Mouse (Mus musculus) forebrain, embryonic 15.5 days (tissue): ENCODE measurements around the gene Tex21. TPM values are rescaled to one million over a fixed set of nuclear protein-coding genes. Genes with fewer than 3 reads are reported as not detected.

Experiments used
- ATAC-seq: fragments of 200-750 bp; cut with Nextera tagmentation; replicated peaks from 2 replicates; pipeline ENCODE4 v1.8.0; 2017; ENCODE audit warnings: mild to moderate bottlenecking, moderate TSS enrichment, moderate library complexity
- H3K27ac ChIP-seq: fragments of 300-500 bp; sonication (generic); replicated peaks from 2 replicates; pipeline ENCODE4 v1.5.1; 2015; ENCODE audit warnings: mild to moderate bottlenecking, inconsistent platforms
- H3K27me3 ChIP-seq: fragments of 300-500 bp; sonication (generic); 2 replicates; pipeline ENCODE4 v1.6.1; 2015; ENCODE audit warnings: inconsistent platforms
- H3K36me3 ChIP-seq: fragments of 300-500 bp; sonication (generic); 2 replicates; pipeline ENCODE4 v1.6.1; 2015; ENCODE audit warnings: mild to moderate bottlenecking, inconsistent platforms
- H3K4me1 ChIP-seq: fragments of 300-500 bp; sonication (generic); 2 replicates; pipeline ENCODE4 v1.6.1; 2015; ENCODE audit warnings: inconsistent platforms
- H3K4me2 ChIP-seq: fragments of 300-500 bp; sonication (generic); replicated peaks from 2 replicates; pipeline ENCODE4 v1.6.1; 2015; ENCODE audit warnings: mild to moderate bottlenecking, inconsistent platforms
- H3K4me3 ChIP-seq: fragments of 300-500 bp; sonication (generic); 2 replicates; pipeline ENCODE4 v1.5.1; 2015; ENCODE audit warnings: mild to moderate bottlenecking, inconsistent platforms
- H3K9ac ChIP-seq: fragments of 300-500 bp; sonication (generic); replicated peaks from 2 replicates; pipeline ENCODE4 v1.6.1; 2015; ENCODE audit warnings: mild to moderate bottlenecking, inconsistent platforms
- H3K9me3 ChIP-seq: fragments of 300-500 bp; sonication (generic); 2 replicates; pipeline ENCODE4 v1.6.1; 2016; ENCODE audit warnings: inconsistent platforms
- WGBS: fragments of 180-500 bp; shearing (Covaris S2); methylation state at CpG from one replicate; pipeline ENCODE4 v1.1.7; 2015; ENCODE audit warnings: mixed read lengths; 5-methylcytosine and 5-hydroxymethylcytosine counted together
- polyA plus RNA-seq: library from polyadenylated mRNA; unstranded; fragments of >200 nt; fragmentation: Nextera tagmentation; extraction: Ambion mirVana; gene quantifications from 2 replicates; pipeline ENCODE4 v1.2.1, GENCODE M21; 2015

The Tex21 gene
- polyA plus RNA-seq, 1 experiment from 2014 or later: not detected

GRCm38 (mm10) chr12:76255499-76255875 is 8.9 kb upstream of the Tex21 start:
- WGBS: under 1% methylated on average over 11 of the region's 11 CpGs
- H3K36me3 ChIP-seq: no peaks in the 10 kb centered on the region
- ATAC-seq: no peak
- peaks cover 18% of the 10 kb centered on the region for H3K4me1 ChIP-seq
- H3K9me3 ChIP-seq: no peaks in the 10 kb centered on the region
- no peaks in the 10 kb centered on the region for H3K27me3 ChIP-seq
- peak overlapping the region; percentile 74 for H3K27ac ChIP-seq
- H3K9ac ChIP-seq: peak overlapping the region; percentile 72
- H3K4me3 ChIP-seq: peak overlapping the region; percentile 72
- peak overlapping the region; percentile 82 for H3K4me2 ChIP-seq

DNA sequence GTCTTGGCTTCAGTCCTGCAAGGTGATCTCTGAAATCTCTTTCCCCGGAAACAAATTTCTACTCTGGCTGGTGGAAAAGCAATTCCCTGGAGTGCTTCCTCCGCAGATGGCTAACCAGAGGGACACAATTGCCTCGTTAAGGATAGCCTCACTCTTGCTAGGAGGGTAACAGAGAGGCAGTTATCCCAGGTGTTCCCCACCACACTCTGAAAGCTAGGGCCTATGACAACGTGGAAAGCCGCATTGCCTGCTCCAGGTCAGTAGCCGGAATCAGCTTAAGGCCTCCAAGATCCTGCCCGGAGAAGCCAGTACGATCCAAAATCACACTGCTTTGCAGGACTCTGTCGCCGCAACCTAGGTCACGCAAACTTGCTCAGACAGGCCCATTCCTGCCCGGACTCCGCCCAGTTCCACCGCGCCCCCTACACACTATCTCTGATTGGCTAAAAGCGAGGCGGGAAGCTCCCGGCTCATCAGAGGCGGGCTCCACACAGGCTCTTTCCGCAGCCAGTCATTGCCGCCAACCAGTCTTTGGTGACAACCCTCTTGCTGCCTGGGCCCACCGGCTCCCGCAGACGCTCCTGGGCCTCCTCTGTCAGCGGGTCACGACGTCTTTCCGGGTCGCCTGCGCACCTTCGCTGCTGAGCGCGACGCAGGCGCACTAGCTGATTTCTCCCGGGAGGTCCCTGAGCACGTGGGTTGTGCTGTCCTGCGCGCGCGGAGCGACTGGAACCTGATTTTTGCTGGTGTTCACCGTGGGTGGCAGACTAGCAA is 8.4 kb upstream of the Tex21 start, which contains the start of gene Mthfd1:
Gene Mthfd1 (plus strand): TSS at position 574 of the 774 bp plus-strand sequence.
- Histone ChIP-seq H3K9me3 (no peaks in the 10 kb centered on the region), H3K27ac (peak within 1 kb of the TSS; percentile 74), H3K36me3 (no peaks in the 10 kb centered on the region), H3K4me1 (peaks cover 18% of the 10 kb centered on the region), H3K27me3 (no peaks in the 10 kb centered on the region), H3K4me3 (peak within 1 kb of the TSS; percentile 72), H3K4me2 (peak within 1 kb of the TSS; percentile 82), H3K9ac (peak within 1 kb of the TSS; percentile 72)
- 2% methylated on average over 43 of the region's 43 CpGs for WGBS
- peak; percentile 100 for ATAC-seq

- Histone ChIP-seq H3K9ac (no peak overlapping the region), H3K4me2 (no peak overlapping the region), H3K36me3 (no peaks in the 10 kb centered on the region), H3K4me3 (no peak overlapping the region), H3K4me1 (peaks cover 18% of the 10 kb centered on the region), H3K27ac (no peak overlapping the region), H3K27me3 (no peaks in the 10 kb centered on the region), H3K9me3 (no peaks in the 10 kb centered on the region)
- 86% methylated on average over 8 of the region's 8 CpGs for WGBS
- ATAC-seq: no peak
Measured at GRCm38 (mm10) chr12:76253991-76254390, 7.4 kb upstream of the Tex21 start.

DNA sequence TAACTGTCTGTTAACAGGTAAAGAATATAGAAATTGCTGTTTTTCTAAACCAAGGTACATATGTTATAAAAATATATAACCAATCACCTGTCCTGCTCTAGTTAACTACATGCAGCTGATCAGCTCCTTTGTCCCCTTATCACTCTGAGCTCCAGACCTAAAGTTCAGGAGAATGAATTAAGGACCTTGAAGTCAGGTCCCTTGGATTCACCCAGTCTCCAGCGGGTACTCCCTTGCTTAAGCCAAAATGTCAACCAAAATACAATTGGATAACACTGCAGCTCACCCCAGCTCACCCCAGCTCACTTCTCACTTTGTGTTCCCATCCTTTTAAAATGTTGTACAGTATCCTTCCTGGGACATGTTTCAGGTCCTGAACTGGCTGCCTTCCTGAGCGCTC is 7.0 kb upstream of the Tex21 start:
- ATAC-seq: no peak
- no peak overlapping the region for H3K4me2 ChIP-seq
- no peak overlapping the region for H3K9ac ChIP-seq
- no peak overlapping the region for H3K27ac ChIP-seq
- WGBS: 76% methylated on average over 2 of the region's 2 CpGs
- no peaks in the 10 kb centered on the region for H3K36me3 ChIP-seq
- H3K27me3 ChIP-seq: no peaks in the 10 kb centered on the region
- H3K4me1 ChIP-seq: peaks cover 18% of the 10 kb centered on the region
- H3K9me3 ChIP-seq: no peaks in the 10 kb centered on the region
- H3K4me3 ChIP-seq: no peak overlapping the region

DNA sequence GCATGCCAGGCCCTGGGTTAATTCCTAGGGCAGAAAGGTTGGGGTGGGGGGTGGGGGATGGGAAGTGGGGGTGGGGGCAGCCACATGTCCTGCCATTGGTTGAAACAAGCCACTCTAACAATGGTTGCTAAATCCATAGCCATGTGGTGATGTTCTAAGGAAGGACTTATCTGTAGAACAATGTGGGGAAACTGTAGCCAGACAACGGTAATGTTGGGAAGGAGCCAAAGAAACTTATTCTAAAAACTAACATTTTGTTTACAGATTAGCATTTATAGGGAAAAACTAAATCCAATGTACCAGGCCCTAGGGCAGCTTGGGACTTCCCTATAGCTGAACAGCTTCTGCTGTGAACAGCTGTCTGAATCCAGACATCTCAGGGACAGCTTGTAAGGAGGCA is 6.5 kb upstream of the Tex21 start:
- 83% methylated on average over 1 of the region's 1 CpGs for WGBS
- no peaks in the 10 kb centered on the region for H3K36me3 ChIP-seq
- ATAC-seq: no peak
- H3K9me3 ChIP-seq: no peaks in the 10 kb centered on the region
- H3K27ac ChIP-seq: no peak overlapping the region
- H3K9ac ChIP-seq: no peak overlapping the region
- H3K4me2 ChIP-seq: no peak overlapping the region
- H3K4me3 ChIP-seq: no peak overlapping the region
- H3K27me3 ChIP-seq: no peaks in the 10 kb centered on the region
- peaks cover 18% of the 10 kb centered on the region for H3K4me1 ChIP-seq

DNA sequence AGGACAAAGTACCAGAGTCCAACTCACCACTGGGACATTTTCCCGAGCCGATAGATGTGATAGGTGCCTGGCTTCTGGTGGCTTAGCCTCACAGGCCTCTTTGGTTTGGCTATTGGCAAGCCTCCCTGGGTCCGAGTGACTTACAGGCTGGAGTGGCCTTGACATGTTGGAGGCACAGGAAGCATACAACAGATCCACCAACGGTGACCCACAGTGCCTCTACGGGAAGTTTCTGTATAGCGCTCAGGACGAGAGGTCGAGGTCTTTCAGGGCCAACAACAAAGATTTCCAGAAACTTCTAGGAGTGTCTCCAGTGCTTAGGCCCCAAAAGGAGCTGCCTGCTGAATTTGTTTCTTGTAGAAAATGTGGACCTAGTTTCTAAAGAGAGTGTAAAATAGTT is 1.6 kb downstream of the Tex21 start:
- 90% methylated on average over 8 of the region's 8 CpGs for WGBS
- H3K4me2 ChIP-seq: no peak overlapping the region
- no peaks in the 10 kb centered on the region for H3K9me3 ChIP-seq
- H3K36me3 ChIP-seq: no peaks in the 10 kb centered on the region
- no peak for ATAC-seq
- no peak overlapping the region for H3K27ac ChIP-seq
- no peaks in the 10 kb centered on the region for H3K4me1 ChIP-seq
- no peaks in the 10 kb centered on the region for H3K27me3 ChIP-seq
- H3K9ac ChIP-seq: no peak overlapping the region
- no peak overlapping the region for H3K4me3 ChIP-seq

- 69% methylated on average over 4 of the region's 5 CpGs for WGBS
- no peak for ATAC-seq
- Histone ChIP-seq H3K9me3 (no peaks in the 10 kb centered on the region), H3K27ac (no peak overlapping the region), H3K9ac (no peak overlapping the region), H3K4me1 (no peaks in the 10 kb centered on the region), H3K4me2 (no peak overlapping the region), H3K27me3 (no peaks in the 10 kb centered on the region), H3K4me3 (no peak overlapping the region), H3K36me3 (no peaks in the 10 kb centered on the region)
Measured at GRCm38 (mm10) chr12:76241833-76242232, 4.7 kb downstream of the Tex21 start.

- no peaks in the 10 kb centered on the region for H3K4me1 ChIP-seq
- ATAC-seq: no peak
- 94% methylated on average over 3 of the region's 3 CpGs for WGBS
Measured at GRCm38 (mm10) chr12:76241084-76241483, 5.5 kb downstream of the Tex21 start.

DNA sequence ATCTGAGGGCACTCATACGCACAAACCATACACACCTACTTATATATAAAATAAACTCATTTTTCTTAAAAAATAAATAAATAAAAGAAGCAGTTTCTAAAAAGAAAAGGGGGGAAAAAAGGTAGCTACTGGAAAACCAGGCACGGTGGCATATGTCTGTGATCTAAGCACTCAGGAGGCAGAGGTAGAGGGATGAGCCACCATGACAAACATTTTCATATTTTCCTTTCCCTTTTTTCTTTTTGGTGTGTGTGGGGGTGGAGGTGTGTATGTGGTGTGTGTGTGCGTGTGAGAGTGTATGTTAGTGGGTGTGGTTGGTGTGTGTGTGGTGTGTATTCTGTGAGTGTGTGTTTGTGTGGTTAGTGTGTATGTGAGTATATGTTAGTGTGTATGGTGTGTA is 5.9 kb downstream of the Tex21 start:
- no peak overlapping the region for H3K27ac ChIP-seq
- 95% methylated on average over 3 of the region's 3 CpGs for WGBS
- H3K9ac ChIP-seq: no peak overlapping the region
- no peaks in the 10 kb centered on the region for H3K4me1 ChIP-seq
- no peaks in the 10 kb centered on the region for H3K9me3 ChIP-seq
- no peak for ATAC-seq
- no peaks in the 10 kb centered on the region for H3K27me3 ChIP-seq
- H3K4me3 ChIP-seq: no peak overlapping the region
- no peak overlapping the region for H3K4me2 ChIP-seq
- H3K36me3 ChIP-seq: no peaks in the 10 kb centered on the region

More at GRCm38 (mm10) chr12:76241084-76241483, 5.5 kb downstream of the Tex21 start:
- no peak overlapping the region for H3K4me2 ChIP-seq
- no peak overlapping the region for H3K27ac ChIP-seq
- H3K27me3 ChIP-seq: no peaks in the 10 kb centered on the region
- no peaks in the 10 kb centered on the region for H3K9me3 ChIP-seq
- no peak overlapping the region for H3K4me3 ChIP-seq
- H3K36me3 ChIP-seq: no peaks in the 10 kb centered on the region
- H3K9ac ChIP-seq: no peak overlapping the region

DNA sequence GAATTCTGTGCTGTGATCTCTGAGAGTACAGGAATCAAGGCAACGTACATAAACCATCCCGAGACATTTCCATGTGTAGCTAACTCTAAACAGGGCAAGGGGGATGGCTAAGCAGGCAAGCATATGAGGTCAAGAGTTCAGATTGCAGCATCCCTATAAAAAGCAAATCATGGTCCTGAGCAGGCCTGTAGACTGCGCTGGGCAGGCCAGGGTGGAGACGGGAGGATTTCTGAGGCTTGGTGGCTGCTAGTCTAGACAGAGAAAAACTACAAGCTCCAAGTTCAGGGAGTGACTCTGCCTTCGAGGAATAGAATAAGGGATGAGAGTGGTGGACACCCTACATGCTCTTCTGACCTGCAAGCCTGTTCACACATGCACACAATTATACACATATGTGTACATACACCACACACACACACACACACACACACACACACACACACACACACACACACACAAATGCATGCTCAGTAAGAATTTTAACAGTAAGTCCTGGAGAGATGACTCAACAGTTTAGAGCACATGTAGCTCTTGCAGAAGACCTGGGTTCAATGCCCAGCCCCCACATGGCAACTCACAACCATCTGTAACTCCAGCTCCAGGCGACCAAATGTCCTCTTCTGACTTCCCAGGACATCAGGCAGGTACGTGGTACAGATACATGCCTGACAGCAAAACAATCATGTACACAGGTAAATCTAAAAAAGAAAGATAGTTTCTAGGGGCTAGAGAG is 6.5 kb downstream of the Tex21 start:
- Histone ChIP-seq H3K27ac (no peak overlapping the region), H3K9ac (no peak overlapping the region), H3K27me3 (no peaks in the 10 kb centered on the region), H3K9me3 (no peaks in the 10 kb centered on the region), H3K4me1 (no peaks in the 10 kb centered on the region), H3K36me3 (no peaks in the 10 kb centered on the region), H3K4me3 (no peak overlapping the region), H3K4me2 (no peak overlapping the region)
- no peak for ATAC-seq
- 84% methylated on average over 7 of the region's 7 CpGs for WGBS

GRCm38 (mm10) chr12:76239145-76239838 is 7.3 kb downstream of the Tex21 start:
- Histone ChIP-seq H3K9ac (no peak overlapping the region), H3K9me3 (no peaks in the 10 kb centered on the region), H3K27ac (no peak overlapping the region), H3K36me3 (no peaks in the 10 kb centered on the region), H3K4me1 (no peaks in the 10 kb centered on the region), H3K27me3 (no peaks in the 10 kb centered on the region), H3K4me3 (no peak overlapping the region), H3K4me2 (no peak overlapping the region)
- no peak for ATAC-seq
- WGBS: 73% methylated on average over 10 of the region's 10 CpGs

GRCm38 (mm10) chr12:76235253-76235652 is 11.3 kb downstream of the Tex21 start:
- Histone ChIP-seq H3K36me3 (no peaks in the 10 kb centered on the region), H3K4me2 (no peak overlapping the region), H3K27me3 (no peaks in the 10 kb centered on the region), H3K4me1 (no peaks in the 10 kb centered on the region), H3K9me3 (no peaks in the 10 kb centered on the region), H3K4me3 (no peak overlapping the region), H3K27ac (no peak overlapping the region), H3K9ac (no peak overlapping the region)
- ATAC-seq: no peak
- 90% methylated on average over 6 of the region's 6 CpGs for WGBS
